Mouse (Mus musculus) stomach, embryonic 16.5 days (tissue): ENCODE measurements around the gene Lrrc49. TPM values are rescaled to one million over a fixed set of nuclear protein-coding genes. Genes with fewer than 3 reads are reported as not detected.
A peak's percentile ranks its signal among the peaks of the same experiment; 100 is the strongest.

ENCODE experiments used
- ATAC-seq: fragments of 200-750 bp; cut with Nextera tagmentation; 2 replicates; pipeline ENCODE4 v1.8.0; 2017; ENCODE audit warnings: moderate number of reproducible peaks, moderate TSS enrichment; ENCODE audit not compliant: insufficient read depth, low FRiP score
- H3K27ac ChIP-seq: fragments of 300-500 bp; sonication (generic); 2 replicates; pipeline ENCODE4 v1.5.1; 2014; ENCODE audit warnings: low read length
- H3K27me3 ChIP-seq: fragments of 300-500 bp; sonication (generic); 2 replicates; pipeline ENCODE4 v1.6.1; 2014; ENCODE audit warnings: low read length, control low read depth, mixed read lengths; ENCODE audit not compliant: control insufficient read depth, insufficient read depth
- H3K36me3 ChIP-seq: fragments of 300-500 bp; sonication (generic); 2 replicates; pipeline ENCODE4 v1.6.1; 2014; ENCODE audit warnings: low read length; ENCODE audit not compliant: control insufficient read depth, insufficient read depth
- H3K4me1 ChIP-seq: fragments of 300-500 bp; sonication (generic); 2 replicates; pipeline ENCODE4 v1.6.1; 2014; ENCODE audit warnings: low read length, control low read depth, mixed read lengths; ENCODE audit not compliant: control insufficient read depth, insufficient read depth
- H3K4me2 ChIP-seq: fragments of 300-500 bp; sonication (generic); 2 replicates; pipeline ENCODE4 v1.6.1; 2014; ENCODE audit warnings: low read depth, low read length, mixed read lengths
- H3K4me3 ChIP-seq: fragments of 300-500 bp; sonication (generic); replicated peaks from 2 replicates; pipeline ENCODE4 v1.5.1; 2014; ENCODE audit warnings: mild to moderate bottlenecking, low read length
- H3K9ac ChIP-seq: fragments of 300-500 bp; sonication (generic); 2 replicates; pipeline ENCODE4 v1.6.1; 2014; ENCODE audit warnings: low read length
- H3K9me3 ChIP-seq: fragments of 300-500 bp; sonication (generic); replicated peaks from 2 replicates; pipeline ENCODE4 v1.6.1; 2016; ENCODE audit warnings: low read length, control low read depth; ENCODE audit not compliant: control insufficient read depth
- WGBS: fragments of 180-500 bp; shearing (Covaris S2); extraction: QIAGEN DNeasy Blood & Tissue Kit; methylation state at CpG from one replicate; pipeline ENCODE4 v1.1.7; 2014; 5-methylcytosine and 5-hydroxymethylcytosine counted together
- polyA plus RNA-seq: library from polyadenylated mRNA; unstranded; fragments of >200 nt; fragmentation: Nextera tagmentation; extraction: Ambion mirVana; gene quantifications from 2 replicates; pipeline ENCODE4 v1.2.1, GENCODE M21; 2015

The Lrrc49 gene
- polyA plus RNA-seq, 1 experiment from 2014 or later: 17.7 TPM

DNA sequence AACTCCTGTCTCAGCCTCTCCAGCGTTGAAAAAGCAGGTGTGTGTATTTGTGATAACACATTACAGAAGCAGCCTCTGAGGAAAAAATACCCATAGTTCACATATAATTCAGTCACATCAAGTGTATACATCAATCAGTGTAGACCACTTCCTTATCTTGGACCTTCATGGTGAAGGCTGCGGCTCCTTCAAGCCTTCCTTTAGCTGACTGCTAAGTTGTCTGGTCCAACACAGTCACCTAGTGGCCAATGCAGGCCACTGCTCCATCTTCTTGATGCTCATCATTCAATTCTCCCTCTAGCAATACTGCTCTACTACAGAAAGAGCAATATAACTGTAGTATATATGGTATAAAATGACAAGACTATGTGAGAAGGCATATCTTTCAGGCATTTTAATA is 88.5 kb downstream of the Lrrc49 start:
- ATAC-seq: no peak
- Histone ChIP-seq H3K9ac (no peak overlapping the region), H3K27me3 (no peaks in the 10 kb centered on the region), H3K4me3 (no peak overlapping the region), H3K4me2 (no peak overlapping the region), H3K4me1 (0 out of 2 replicates have a peak, but pooled peaks cover 3% of the 10 kb centered on the region), H3K36me3 (no peaks in the 10 kb centered on the region; the same call in 1 of the 2 replicates), H3K9me3 (no peaks in the 10 kb centered on the region), H3K27ac (no peak overlapping the region)
- WGBS: 49% methylated on average over 2 of the region's 2 CpGs

DNA sequence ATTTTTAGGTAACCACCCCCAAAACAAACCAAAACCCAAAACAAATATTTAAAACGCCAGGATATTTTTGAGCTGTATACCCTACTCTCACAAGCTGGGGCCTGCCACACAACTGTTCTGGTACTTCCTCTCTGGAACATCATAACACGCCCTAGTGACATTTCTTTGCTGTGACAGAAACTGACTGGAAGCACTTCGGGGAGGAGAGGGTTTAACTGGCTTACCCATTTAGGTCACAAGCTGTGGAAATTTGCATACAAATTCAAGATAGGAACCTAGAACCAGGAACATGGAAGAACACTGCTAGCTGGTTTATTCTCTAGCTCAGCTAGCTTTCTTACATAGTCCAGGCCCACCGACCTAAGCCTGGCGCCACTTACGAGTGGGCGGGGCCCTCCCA is 92.6 kb downstream of the Lrrc49 start:
- ATAC-seq: no peak
- no peak overlapping the region for H3K4me2 ChIP-seq
- no peaks in the 10 kb centered on the region for H3K9me3 ChIP-seq
- WGBS: 55% methylated on average over 7 of the region's 7 CpGs
- H3K4me3 ChIP-seq: no peak overlapping the region
- peaks cover 8% of the 10 kb centered on the region; the same call in 1 of the 2 replicates for H3K4me1 ChIP-seq
- peak overlapping the region; percentile 15; the same call in 1 of the 2 replicates for H3K27ac ChIP-seq
- no peaks in the 10 kb centered on the region for H3K27me3 ChIP-seq
- H3K36me3 ChIP-seq: no peaks in the 10 kb centered on the region
- H3K9ac ChIP-seq: no peak overlapping the region

DNA sequence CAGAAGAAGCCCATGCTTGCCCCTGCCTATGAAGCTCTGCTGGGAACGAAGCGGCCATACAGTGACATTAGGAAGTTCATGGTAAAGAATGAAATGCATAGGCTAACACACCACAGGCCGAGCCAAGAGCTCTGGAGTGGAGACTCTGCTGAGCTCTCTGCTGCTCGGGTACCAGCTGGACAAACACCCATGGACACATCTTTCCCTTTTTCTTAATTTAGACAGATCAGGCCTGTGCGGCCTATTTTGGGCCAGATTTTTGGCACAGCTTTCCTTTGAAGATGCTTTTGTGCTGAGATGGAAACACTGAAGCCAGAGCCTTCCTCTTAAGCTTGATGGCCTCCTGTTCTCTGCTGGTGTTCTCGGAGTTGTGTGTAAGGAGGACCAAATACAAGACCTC is 95.0 kb downstream of the Lrrc49 start:
- Histone ChIP-seq H3K4me3 (no peak overlapping the region), H3K9me3 (no peaks in the 10 kb centered on the region), H3K4me1 (peaks cover 8% of the 10 kb centered on the region; the same call in 1 of the 2 replicates), H3K4me2 (no peak overlapping the region), H3K36me3 (no peaks in the 10 kb centered on the region), H3K9ac (peak overlapping the region; percentile 50; the same call in 1 of the 2 replicates), H3K27ac (peak overlapping the region; percentile 80), H3K27me3 (no peaks in the 10 kb centered on the region)
- 52% methylated on average over 6 of the region's 6 CpGs for WGBS
- peak; percentile 33; the same call in 1 of the 2 replicates for ATAC-seq

DNA sequence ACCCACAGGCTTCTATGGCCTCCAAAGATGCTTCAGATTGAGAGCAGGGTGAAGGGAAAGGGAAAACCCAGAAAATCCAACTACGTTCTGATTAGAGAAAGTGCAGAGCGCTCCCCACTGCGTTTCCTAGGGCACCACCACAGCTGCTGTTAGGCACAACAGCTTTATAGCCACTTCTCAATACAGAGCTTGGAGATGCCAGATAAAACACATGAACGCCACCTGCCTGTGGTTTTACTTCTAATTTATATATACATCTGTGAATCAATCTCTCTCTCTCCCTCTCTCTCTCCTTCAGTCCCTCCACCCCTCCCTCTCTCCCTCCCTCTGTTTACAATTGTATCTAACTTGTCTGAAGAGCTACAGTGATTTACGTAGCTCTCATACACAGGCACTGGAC is 95.6 kb downstream of the Lrrc49 start:
- Histone ChIP-seq H3K9ac (no peak overlapping the region), H3K27ac (peak overlapping the region; percentile 80), H3K4me1 (peaks cover 8% of the 10 kb centered on the region; the same call in 1 of the 2 replicates), H3K4me2 (no peak overlapping the region), H3K27me3 (no peaks in the 10 kb centered on the region), H3K9me3 (no peaks in the 10 kb centered on the region), H3K4me3 (no peak overlapping the region), H3K36me3 (no peaks in the 10 kb centered on the region)
- no peak for ATAC-seq
- 64% methylated on average over 5 of the region's 5 CpGs for WGBS

DNA sequence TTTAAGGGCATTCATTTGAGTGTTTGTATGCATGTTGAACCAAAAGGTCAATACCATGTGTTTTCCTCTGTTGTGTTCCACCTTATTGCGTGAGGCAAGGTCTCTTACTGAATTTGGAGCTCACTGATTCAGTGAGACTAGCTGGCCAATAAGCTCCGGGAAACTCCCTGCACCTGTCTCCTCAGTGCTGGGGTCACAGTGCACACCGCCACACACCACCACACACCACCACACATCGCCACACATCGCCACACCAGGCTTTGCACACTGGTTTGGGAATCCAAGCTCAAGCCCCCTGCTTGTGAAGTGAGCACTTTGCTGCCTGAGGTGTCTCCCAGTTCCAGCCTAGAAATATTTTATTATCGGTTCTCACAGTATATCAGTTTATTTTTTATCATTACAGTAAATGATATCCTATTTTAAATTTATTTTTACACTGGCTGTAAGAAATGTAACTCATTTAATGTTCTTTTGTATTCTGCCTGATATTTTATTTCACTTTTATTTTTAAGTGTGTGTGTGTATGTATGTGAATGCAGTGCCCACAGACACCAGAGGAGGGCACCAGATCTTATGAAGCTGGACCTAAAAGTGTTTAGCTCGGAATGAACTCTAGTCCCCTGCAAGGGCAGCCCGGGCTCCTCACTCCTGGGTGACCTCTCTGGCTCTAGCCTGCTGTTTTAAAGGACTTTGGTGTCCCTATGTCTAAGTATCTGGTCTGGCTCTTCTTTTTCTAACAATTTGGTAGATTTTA is 96.9 kb downstream of the Lrrc49 start:
- Histone ChIP-seq H3K9me3 (no peaks in the 10 kb centered on the region), H3K27me3 (no peaks in the 10 kb centered on the region), H3K4me2 (no peak overlapping the region), H3K27ac (no peak overlapping the region), H3K36me3 (no peaks in the 10 kb centered on the region), H3K4me1 (peaks cover 8% of the 10 kb centered on the region; the same call in 1 of the 2 replicates), H3K9ac (no peak overlapping the region), H3K4me3 (no peak overlapping the region)
- WGBS: 95% methylated on average over 8 of the region's 8 CpGs
- ATAC-seq: no peak

DNA sequence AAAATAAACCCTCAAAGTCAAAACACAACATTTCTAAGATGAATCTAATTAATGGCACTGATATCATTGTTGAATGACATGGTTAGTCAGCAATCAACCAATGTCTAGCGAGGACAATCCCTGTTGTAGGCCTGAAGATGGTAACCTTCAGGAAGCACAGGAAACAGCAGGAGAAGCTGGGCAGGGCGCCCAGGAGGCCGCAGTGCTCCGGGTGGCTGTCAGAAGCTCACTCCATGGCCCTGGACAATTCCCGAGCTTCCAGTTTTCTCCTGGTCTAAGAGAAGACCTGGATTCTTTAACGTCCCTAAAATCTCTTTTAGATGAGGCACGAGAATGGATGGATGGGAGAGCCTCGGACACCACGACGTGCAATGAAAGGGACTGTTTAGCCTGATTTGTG is 99.0 kb downstream of the Lrrc49 start:
- Histone ChIP-seq H3K36me3 (no peaks in the 10 kb centered on the region), H3K27me3 (no peaks in the 10 kb centered on the region), H3K4me1 (peaks cover 5% of the 10 kb centered on the region; the same call in 1 of the 2 replicates), H3K9ac (no peak overlapping the region), H3K4me2 (no peak overlapping the region), H3K27ac (no peak overlapping the region), H3K9me3 (no peaks in the 10 kb centered on the region), H3K4me3 (no peak overlapping the region)
- 80% methylated on average over 10 of the region's 10 CpGs for WGBS
- ATAC-seq: no peak

DNA sequence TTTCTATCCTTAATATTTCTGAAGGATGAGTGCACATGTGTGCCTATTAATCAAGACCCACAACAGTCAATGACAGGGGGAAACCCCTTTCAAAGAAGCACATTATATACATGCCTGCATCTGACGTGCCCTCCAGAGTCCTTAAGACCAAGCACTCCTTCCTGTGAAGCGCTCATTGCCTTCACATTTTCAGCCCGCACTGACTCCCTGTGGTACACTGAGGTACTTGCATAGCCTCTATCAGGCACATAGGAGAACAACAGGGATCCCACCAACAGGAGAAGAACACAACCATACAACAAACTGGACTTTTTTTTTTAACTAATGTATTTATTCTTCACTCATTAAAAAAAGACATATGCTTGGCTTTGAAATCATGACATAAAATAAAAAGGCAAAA is 101.0 kb downstream of the Lrrc49 start:
- Histone ChIP-seq H3K4me2 (no peak overlapping the region), H3K4me3 (no peak overlapping the region), H3K36me3 (no peaks in the 10 kb centered on the region), H3K4me1 (no peaks in the 10 kb centered on the region), H3K9ac (no peak overlapping the region), H3K9me3 (no peaks in the 10 kb centered on the region), H3K27ac (no peak overlapping the region), H3K27me3 (no peaks in the 10 kb centered on the region)
- no peak for ATAC-seq
- WGBS: 79% methylated on average over 3 of the region's 3 CpGs

DNA sequence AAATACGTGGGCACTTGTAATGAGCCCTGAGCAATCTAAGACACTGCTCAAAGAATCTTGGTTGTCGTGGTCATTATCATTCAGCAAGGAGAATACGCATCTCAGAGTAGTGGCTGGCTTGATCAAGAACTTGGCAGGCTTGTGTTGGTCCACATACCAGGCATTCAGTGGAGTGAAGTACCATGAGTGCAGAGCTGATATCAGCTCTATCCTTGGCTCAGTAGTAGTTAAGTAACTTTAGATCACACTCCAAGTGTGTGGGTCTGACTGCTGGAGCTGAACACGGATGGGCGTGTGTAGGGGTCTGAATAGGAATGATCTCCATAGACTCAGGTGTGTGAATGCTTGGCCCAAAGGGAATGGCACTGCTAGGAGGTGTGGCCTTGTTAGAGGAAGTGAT is 102.8 kb downstream of the Lrrc49 start:
- H3K4me3 ChIP-seq: no peak overlapping the region
- no peaks in the 10 kb centered on the region for H3K9me3 ChIP-seq
- H3K27me3 ChIP-seq: no peaks in the 10 kb centered on the region
- H3K36me3 ChIP-seq: no peaks in the 10 kb centered on the region
- H3K9ac ChIP-seq: no peak overlapping the region
- no peaks in the 10 kb centered on the region for H3K4me1 ChIP-seq
- no peak overlapping the region for H3K4me2 ChIP-seq
- no peak for ATAC-seq
- 90% methylated on average over 5 of the region's 5 CpGs for WGBS
- no peak overlapping the region for H3K27ac ChIP-seq

DNA sequence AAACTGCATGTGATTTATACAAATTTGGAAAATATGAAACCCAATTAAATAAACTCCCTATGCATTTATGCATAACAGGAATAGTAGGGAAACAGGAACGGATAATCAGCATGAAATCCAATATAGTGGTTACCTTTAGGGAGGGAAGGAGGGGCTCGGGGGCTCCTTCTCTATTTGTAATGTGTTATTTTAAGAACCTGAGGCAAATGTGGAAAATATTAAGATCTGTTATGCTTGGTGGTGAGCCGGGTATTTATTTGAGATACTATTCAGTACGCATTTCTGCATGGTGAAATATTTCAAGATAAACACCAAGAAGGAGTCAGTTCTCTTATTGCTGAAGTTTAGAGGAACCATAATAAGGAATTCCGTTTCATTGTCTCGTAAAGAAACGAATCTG is 105.4 kb downstream of the Lrrc49 start:
- no peak overlapping the region for H3K4me2 ChIP-seq
- WGBS: 58% methylated on average over 7 of the region's 7 CpGs
- H3K4me1 ChIP-seq: no peaks in the 10 kb centered on the region
- no peak overlapping the region for H3K9ac ChIP-seq
- no peaks in the 10 kb centered on the region for H3K36me3 ChIP-seq
- no peaks in the 10 kb centered on the region for H3K9me3 ChIP-seq
- H3K27ac ChIP-seq: no peak overlapping the region
- no peak for ATAC-seq
- no peak overlapping the region for H3K4me3 ChIP-seq
- H3K27me3 ChIP-seq: no peaks in the 10 kb centered on the region
